Mouse (Mus musculus): ENCODE measurements around the gene Sfxn4. TPM values are rescaled to one million over a fixed set of nuclear protein-coding genes. Genes with fewer than 3 reads are reported as not detected.
A peak's percentile ranks its signal among the peaks of the same experiment; 100 is the strongest.

Gene Sfxn4
- polyA plus RNA-seq, 1 experiment = 2.7 TPM

- Histone ChIP-seq H3K79me2 (ENCODE audit: control insufficient read depth, insufficient read depth) (no peaks in the 10 kb centered on the region), H3K27me3 (ENCODE audit: control insufficient read depth, insufficient read depth, insufficient read length) (peaks cover 5% of the 10 kb centered on the region), H3ac (ENCODE audit: control insufficient read depth, insufficient read length) (no peak overlapping the region), H3K4me3 (no peak overlapping the region), H3K36me3 (ENCODE audit: control insufficient read depth, insufficient read depth) (no peaks in the 10 kb centered on the region), H3K4me2 (ENCODE audit: low read depth) (no peak overlapping the region)
- TF ChIP-seq SRF (IDR thresholded peaks at IDR 0.05; ENCODE audit: control insufficient read depth, insufficient read length, low read depth) (no peak), CEBPB (IDR thresholded peaks at IDR 0.05; ENCODE audit: insufficient read depth, poor library complexity, severe bottlenecking) (no peak), MYOG (IDR thresholded peaks at IDR 0.05; ENCODE audit: control insufficient read depth in 1 of 3, insufficient read depth in 1 of 3, insufficient read length in 2 of 3, low read depth in 2 of 3) (no peak), POLR2A (IDR thresholded peaks at IDR 0.05; ENCODE audit: insufficient read length, low read depth) (no peak), E2F4 (IDR thresholded peaks at IDR 0.05; ENCODE audit: insufficient read depth) (no peak)
These were observed 61.3 kb downstream of the Sfxn4 start for GRCm38 (mm10) chr19:60799867-60800569.

GRCm38 (mm10) chr19:60797415-60797814, 63.9 kb downstream of the Sfxn4 start:
- TF ChIP-seq MYOD1 (IDR thresholded peaks at IDR 0.05; ENCODE audit: control insufficient read depth in 1 of 3, insufficient read length in 2 of 3, low read depth in 2 of 3) (no peak), TCF12 (IDR thresholded peaks at IDR 0.05; ENCODE audit: insufficient read depth, poor library complexity, severe bottlenecking) (no peak), TCF3 (IDR thresholded peaks at IDR 0.05; ENCODE audit: insufficient read length, low read depth) (no peak), MAX (IDR thresholded peaks at IDR 0.05; ENCODE audit: low read depth) (no peak), USF1 (IDR thresholded peaks at IDR 0.05; ENCODE audit: low read depth) (no peak), POLR2A (IDR thresholded peaks at IDR 0.05; ENCODE audit: insufficient read length, low read depth) (no peak), POLR2AphosphoS2 (IDR thresholded peaks at IDR 0.05; ENCODE audit: insufficient read length, low read depth) (no peak), CEBPB (IDR thresholded peaks at IDR 0.05; ENCODE audit: insufficient read depth, poor library complexity, severe bottlenecking) (no peak), REST (IDR thresholded peaks at IDR 0.05; ENCODE audit: insufficient read depth, insufficient read length) (no peak), E2F4 (IDR thresholded peaks at IDR 0.05; ENCODE audit: insufficient read depth) (no peak), SRF (IDR thresholded peaks at IDR 0.05; ENCODE audit: control insufficient read depth, insufficient read length, low read depth) (no peak), MYOG (IDR thresholded peaks at IDR 0.05; ENCODE audit: control insufficient read depth in 1 of 3, insufficient read depth in 1 of 3, insufficient read length in 2 of 3, low read depth in 2 of 3) (no peak)
- Histone ChIP-seq H3K36me3 (ENCODE audit: control insufficient read depth, insufficient read depth) (no peaks in the 10 kb centered on the region), H3ac (ENCODE audit: control insufficient read depth, insufficient read length) (no peak overlapping the region), H3K4me3 (no peak overlapping the region), H3K27me3 (ENCODE audit: control insufficient read depth, insufficient read depth, insufficient read length) (no peaks in the 10 kb centered on the region), H3K4me2 (ENCODE audit: low read depth) (no peak overlapping the region), H3K79me2 (ENCODE audit: control insufficient read depth, insufficient read depth) (no peaks in the 10 kb centered on the region)

- TF ChIP-seq CEBPB (IDR thresholded peaks at IDR 0.05; ENCODE audit: insufficient read depth, poor library complexity, severe bottlenecking) (peak; percentile 68), POLR2AphosphoS2 (IDR thresholded peaks at IDR 0.05; ENCODE audit: insufficient read length, low read depth) (no peak)
These were observed 66.0 kb downstream of the Sfxn4 start for GRCm38 (mm10) chr19:60795244-60795643.

GRCm38 (mm10) chr19:60793170-60793707, 68.0 kb downstream of the Sfxn4 start:
- no peak overlapping the region for H3ac ChIP-seq (ENCODE audit: control insufficient read depth, insufficient read length)
- no peaks in the 10 kb centered on the region for H3K27me3 ChIP-seq (ENCODE audit: control insufficient read depth, insufficient read depth, insufficient read length)
- no peak for TF ChIP-seq REST (IDR thresholded peaks at IDR 0.05; ENCODE audit: insufficient read depth, insufficient read length)
- TF ChIP-seq CEBPB (IDR thresholded peaks at IDR 0.05; ENCODE audit: insufficient read depth, poor library complexity, severe bottlenecking) = no peak
- no peak overlapping the region for H3K4me3 ChIP-seq
- H3K79me2 ChIP-seq (ENCODE audit: control insufficient read depth, insufficient read depth) = peaks cover 22% of the 10 kb centered on the region
- no peak overlapping the region for H3K4me2 ChIP-seq (ENCODE audit: low read depth)
- H3K36me3 ChIP-seq (ENCODE audit: control insufficient read depth, insufficient read depth) = no peaks in the 10 kb centered on the region

More at GRCm38 (mm10) chr19:60795244-60795643, 66.0 kb downstream of the Sfxn4 start:
- H3K27me3 ChIP-seq (ENCODE audit: control insufficient read depth, insufficient read depth, insufficient read length) = no peaks in the 10 kb centered on the region
- H3K36me3 ChIP-seq (ENCODE audit: control insufficient read depth, insufficient read depth) = no peaks in the 10 kb centered on the region
- H3K79me2 ChIP-seq (ENCODE audit: control insufficient read depth, insufficient read depth) = peaks cover 2% of the 10 kb centered on the region
- H3K4me3 ChIP-seq = no peak overlapping the region
- no peak overlapping the region for H3K4me2 ChIP-seq (ENCODE audit: low read depth)
- H3ac ChIP-seq (ENCODE audit: control insufficient read depth, insufficient read length) = no peak overlapping the region

GRCm38 (mm10) chr19:60791164-60791563, 70.1 kb downstream of the Sfxn4 start:
- Histone ChIP-seq H3K79me2 (ENCODE audit: control insufficient read depth, insufficient read depth) (peaks cover 43% of the 10 kb centered on the region), H3K27me3 (ENCODE audit: control insufficient read depth, insufficient read depth, insufficient read length) (no peaks in the 10 kb centered on the region), H3ac (ENCODE audit: control insufficient read depth, insufficient read length) (peak overlapping the region; percentile 92), H3K36me3 (ENCODE audit: control insufficient read depth, insufficient read depth) (no peaks in the 10 kb centered on the region), H3K4me2 (ENCODE audit: low read depth) (peak overlapping the region; percentile 80), H3K4me3 (peak overlapping the region; percentile 97)
- TF ChIP-seq REST (IDR thresholded peaks at IDR 0.05; ENCODE audit: insufficient read depth, insufficient read length) (no peak), TCF12 (IDR thresholded peaks at IDR 0.05; ENCODE audit: insufficient read depth, poor library complexity, severe bottlenecking) (no peak), MAX (IDR thresholded peaks at IDR 0.05; ENCODE audit: low read depth) (no peak), SRF (IDR thresholded peaks at IDR 0.05; ENCODE audit: control insufficient read depth, insufficient read length, low read depth) (no peak), POLR2AphosphoS2 (IDR thresholded peaks at IDR 0.05; ENCODE audit: insufficient read length, low read depth) (no peak)
